Mouse (Mus musculus): ENCODE measurements around the gene Qrich1. TPM values are rescaled to one million over a fixed set of nuclear protein-coding genes. Genes with fewer than 3 reads are reported as not detected.

Qrich1 gene
- total RNA-seq, 1 experiment = 152 TPM

DNA sequence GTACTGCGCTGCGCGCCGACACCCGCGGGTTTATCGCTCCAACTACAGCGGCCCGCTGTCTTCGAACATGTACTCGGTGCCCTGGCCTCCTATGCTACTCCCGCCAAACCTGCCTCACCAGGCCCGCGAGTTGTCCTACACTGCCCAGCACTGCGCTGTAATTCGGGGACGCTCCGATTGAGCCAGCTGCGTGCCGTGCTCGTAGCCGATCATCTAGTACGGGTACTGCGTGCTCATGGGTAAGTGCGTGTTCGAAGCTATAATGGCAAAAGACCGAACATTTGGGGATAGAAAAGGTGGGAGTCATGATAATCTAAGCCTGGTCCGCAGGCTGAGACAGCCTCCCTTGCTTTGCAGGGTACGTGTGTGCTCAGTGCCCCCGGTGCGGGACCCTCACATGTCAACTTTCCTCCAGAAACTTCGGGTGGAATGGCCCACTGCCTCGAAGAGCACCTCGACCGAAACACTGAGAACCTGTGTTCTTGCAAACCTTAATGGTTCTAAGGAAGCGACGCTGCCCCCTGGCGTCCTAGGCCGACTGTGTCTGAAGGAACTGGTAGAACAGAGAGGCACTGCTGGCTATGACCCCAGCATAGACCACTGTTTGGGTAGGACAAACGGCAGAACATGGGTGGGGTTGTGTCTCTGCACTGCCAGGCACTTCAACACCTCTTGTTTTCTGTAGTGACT is 53.7 kb downstream of the Qrich1 start:
- TF ChIP-seq CHD2 (IDR thresholded peaks at IDR 0.05; ENCODE audit: low read depth, low read length) = no peak
- H3K9ac ChIP-seq (ENCODE audit: insufficient read depth, low read depth, low read length, poor library complexity, severe bottlenecking) = peak overlapping the region; percentile 76
- H3K4me3 ChIP-seq (ENCODE audit: insufficient read depth in 1 of 2, low read depth in 1 of 2, low read length in 2 of 2, poor library complexity in 1 of 2, severe bottlenecking in 1 of 2) = peak overlapping the region; percentile 76 to 81
- in situ Hi-C loops (cut with MboI; ENCODE audit: low sequenced_read_pairs in 2 of 2, unreplicated experiment in 2 of 2) = no loop called here
- H3K9me3 ChIP-seq (ENCODE audit: control insufficient read depth, insufficient read depth, low read depth, low read length) = no peaks in the 10 kb centered on the region
- H3K36me3 ChIP-seq (ENCODE audit: control insufficient read depth, insufficient read depth, low read length, poor library complexity, severe bottlenecking) = peaks cover 34% of the 10 kb centered on the region
- DNase-seq (ENCODE audit: low read depth, low spot score) = peak; percentile 81
- H3K27ac ChIP-seq (ENCODE audit: insufficient read depth, low read depth, low read length, poor library complexity, severe bottlenecking) = peak overlapping the region; percentile 14; the same call in 1 of the 2 replicates
- H3K4me1 ChIP-seq (ENCODE audit: control insufficient read depth in 2 of 2, insufficient read depth in 2 of 2, low read length in 2 of 2, poor library complexity in 1 of 2) = peaks cover 6 to 32% of the 10 kb centered on the region in 2 experiments; a peak in 3 of 4 replicates

GRCm38 (mm10) chr9:108571401-108571973 is 54.9 kb downstream of the Qrich1 start:
- no peaks in the 10 kb centered on the region for H3K9me3 ChIP-seq (ENCODE audit: control insufficient read depth, insufficient read depth, low read depth, low read length)
- TF ChIP-seq ZNF384 (IDR thresholded peaks at IDR 0.05; ENCODE audit: low read depth, low read length) (no peak), CHD2 (IDR thresholded peaks at IDR 0.05; ENCODE audit: low read depth, low read length) (no peak), HCFC1 (IDR thresholded peaks at IDR 0.05; ENCODE audit: borderline replicate concordance, insufficient read depth, low read length) (no peak), MAFK (IDR thresholded peaks at IDR 0.05; ENCODE audit: insufficient read depth, low read depth, low read length) (no peak), ZC3H11A (IDR thresholded peaks at IDR 0.05; ENCODE audit: borderline replicate concordance, low read depth, low read length) (no peak)
- DNase-seq (ENCODE audit: low read depth, low spot score) = no peak
- peaks cover 35% of the 10 kb centered on the region for H3K36me3 ChIP-seq (ENCODE audit: control insufficient read depth, insufficient read depth, low read length, poor library complexity, severe bottlenecking)
- peaks cover 6 to 32% of the 10 kb centered on the region in 2 experiments; a peak in 3 of 4 replicates for H3K4me1 ChIP-seq (ENCODE audit: control insufficient read depth in 2 of 2, insufficient read depth in 2 of 2, low read length in 2 of 2, poor library complexity in 1 of 2)
- H3K4me3 ChIP-seq (ENCODE audit: insufficient read depth in 1 of 2, low read depth in 1 of 2, low read length in 2 of 2, poor library complexity in 1 of 2, severe bottlenecking in 1 of 2) = no peak overlapping the region
- in situ Hi-C loops (cut with MboI; ENCODE audit: low sequenced_read_pairs in 2 of 2, unreplicated experiment in 2 of 2) = no loop called here
- H3K9ac ChIP-seq (ENCODE audit: insufficient read depth, low read depth, low read length, poor library complexity, severe bottlenecking) = no peak overlapping the region
- no peak overlapping the region for H3K27ac ChIP-seq (ENCODE audit: insufficient read depth, low read depth, low read length, poor library complexity, severe bottlenecking)

- H3K9me3 ChIP-seq (ENCODE audit: control insufficient read depth, insufficient read depth, low read depth, low read length) = no peaks in the 10 kb centered on the region
- no peak for TF ChIP-seq ZNF384 (IDR thresholded peaks at IDR 0.05; ENCODE audit: low read depth, low read length)
- DNase-seq (ENCODE audit: low read depth, low spot score) = no peak
- H3K4me1 ChIP-seq (ENCODE audit: control insufficient read depth in 2 of 2, insufficient read depth in 2 of 2, low read length in 2 of 2, poor library complexity in 1 of 2) = peaks cover 6 to 39% of the 10 kb centered on the region in 2 experiments; a peak in 3 of 4 replicates
- H3K9ac ChIP-seq (ENCODE audit: insufficient read depth, low read depth, low read length, poor library complexity, severe bottlenecking) = no peak overlapping the region
- in situ Hi-C loops (cut with MboI; ENCODE audit: low sequenced_read_pairs in 2 of 2, unreplicated experiment in 2 of 2) = no loop called here
- H3K4me3 ChIP-seq (ENCODE audit: insufficient read depth in 1 of 2, low read depth in 1 of 2, low read length in 2 of 2, poor library complexity in 1 of 2, severe bottlenecking in 1 of 2) = no peak overlapping the region
- peaks cover 35% of the 10 kb centered on the region for H3K36me3 ChIP-seq (ENCODE audit: control insufficient read depth, insufficient read depth, low read length, poor library complexity, severe bottlenecking)
- H3K27ac ChIP-seq (ENCODE audit: insufficient read depth, low read depth, low read length, poor library complexity, severe bottlenecking) = no peak overlapping the region
These were observed 55.7 kb downstream of the Qrich1 start for GRCm38 (mm10) chr9:108572321-108572720.

DNA sequence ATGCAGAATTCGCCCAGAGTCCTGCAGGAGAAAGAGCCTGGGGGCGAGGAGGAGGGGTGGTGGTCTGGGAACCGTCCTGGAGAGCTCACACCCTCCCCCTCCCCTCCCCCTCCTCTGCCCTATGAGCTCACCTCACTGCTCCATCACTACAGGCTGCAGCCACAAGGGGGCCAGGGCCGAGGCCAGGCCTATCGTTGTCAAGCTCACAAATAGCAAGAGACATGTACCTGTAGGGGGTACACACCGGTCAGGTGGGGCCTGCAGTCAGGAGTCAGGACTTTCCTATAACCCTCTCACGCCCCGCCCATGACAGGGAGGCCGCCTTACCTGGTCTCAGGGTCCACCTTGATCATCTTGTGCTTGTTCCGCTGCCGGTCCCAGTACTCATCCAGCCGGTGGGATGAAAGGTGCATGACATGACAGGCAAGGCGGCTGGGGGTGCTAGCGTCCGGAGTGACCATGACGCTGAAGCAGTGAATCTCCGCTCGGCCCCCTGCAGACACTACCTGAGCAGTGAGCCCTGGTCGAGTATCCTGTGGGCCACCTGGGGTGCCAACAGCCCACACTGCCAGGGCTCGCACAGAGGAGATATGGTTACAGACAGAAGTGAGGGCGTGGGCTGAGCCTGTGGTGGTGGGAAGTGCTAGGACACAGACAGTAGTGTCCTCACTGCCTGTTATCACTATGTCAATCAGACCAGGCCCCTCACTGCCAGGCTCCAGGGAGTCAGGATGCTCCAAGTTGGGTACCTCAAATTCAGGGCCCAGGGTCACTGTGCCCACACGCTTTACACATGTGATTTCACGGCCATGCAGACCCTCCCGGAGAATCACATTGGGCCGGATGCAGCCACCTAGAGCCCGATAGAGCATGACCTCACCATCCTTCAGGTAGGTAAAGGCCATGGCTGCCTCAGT is 57.4 kb downstream of the Qrich1 start:
- H3K36me3 ChIP-seq (ENCODE audit: control insufficient read depth, insufficient read depth, low read length, poor library complexity, severe bottlenecking) = peaks cover 35% of the 10 kb centered on the region

More for the DNA sequence above, 57.4 kb downstream of the Qrich1 start:
- H3K9me3 ChIP-seq (ENCODE audit: control insufficient read depth, insufficient read depth, low read depth, low read length) = no peaks in the 10 kb centered on the region
- DNase-seq (ENCODE audit: low read depth, low spot score) = peak; percentile 82
- H3K4me3 ChIP-seq (ENCODE audit: insufficient read depth in 1 of 2, low read depth in 1 of 2, low read length in 2 of 2, poor library complexity in 1 of 2, severe bottlenecking in 1 of 2) = peak overlapping the region; percentile 2 to 9; a peak in 1 of 4 replicates
- H3K4me1 ChIP-seq (ENCODE audit: control insufficient read depth in 2 of 2, insufficient read depth in 2 of 2, low read length in 2 of 2, poor library complexity in 1 of 2) = peaks cover 4 to 41% of the 10 kb centered on the region in 2 experiments; a peak in 3 of 4 replicates
- H3K27ac ChIP-seq (ENCODE audit: insufficient read depth, low read depth, low read length, poor library complexity, severe bottlenecking) = peak overlapping the region; percentile 29; the same call in 1 of the 2 replicates
- H3K9ac ChIP-seq (ENCODE audit: insufficient read depth, low read depth, low read length, poor library complexity, severe bottlenecking) = peak overlapping the region; percentile 17; the same call in 1 of the 2 replicates
- in situ Hi-C loops (cut with MboI; ENCODE audit: low sequenced_read_pairs in 2 of 2, unreplicated experiment in 2 of 2) = no loop called here
- TF ChIP-seq ZC3H11A (IDR thresholded peaks at IDR 0.05; ENCODE audit: borderline replicate concordance, low read depth, low read length) = no peak
- no peak for TF ChIP-seq ZNF384 (IDR thresholded peaks at IDR 0.05; ENCODE audit: low read depth, low read length)
- TF ChIP-seq MAFK (IDR thresholded peaks at IDR 0.05; ENCODE audit: insufficient read depth, low read depth, low read length) = no peak
- no peak for TF ChIP-seq CHD2 (IDR thresholded peaks at IDR 0.05; ENCODE audit: low read depth, low read length)
- no peak for TF ChIP-seq HCFC1 (IDR thresholded peaks at IDR 0.05; ENCODE audit: borderline replicate concordance, insufficient read depth, low read length)
